Mouse (Mus musculus) C2C12 (cell line): ENCODE measurements around the gene Mbd6.

Experiments used
- CTCF ChIP-seq: IDR thresholded peaks from one replicate; pipeline ENCODE4 v1.5.1; 2011; ENCODE audit not compliant: control insufficient read depth, insufficient read depth, insufficient read length
- FOSL1 ChIP-seq: IDR thresholded peaks from one replicate; pipeline ENCODE4 v1.8.0; 2011; ENCODE audit warnings: mild to moderate bottlenecking, low read length; ENCODE audit not compliant: poor library complexity, insufficient read depth, severe bottlenecking
- MAX ChIP-seq: IDR thresholded peaks from one replicate; pipeline ENCODE4 v1.6.1; 2011; ENCODE audit warnings: mild to moderate bottlenecking, control low read depth
- MYOD1 ChIP-seq: IDR thresholded peaks from one replicate; pipeline ENCODE4 v1.6.1; 2011; ENCODE audit warnings: low read depth; ENCODE audit not compliant: control insufficient read depth, insufficient read length
- USF1 ChIP-seq: IDR thresholded peaks from one replicate; pipeline ENCODE4 v1.6.1; 2011; ENCODE audit warnings: low read depth, mild to moderate bottlenecking, control low read depth, moderate library complexity

DNA sequence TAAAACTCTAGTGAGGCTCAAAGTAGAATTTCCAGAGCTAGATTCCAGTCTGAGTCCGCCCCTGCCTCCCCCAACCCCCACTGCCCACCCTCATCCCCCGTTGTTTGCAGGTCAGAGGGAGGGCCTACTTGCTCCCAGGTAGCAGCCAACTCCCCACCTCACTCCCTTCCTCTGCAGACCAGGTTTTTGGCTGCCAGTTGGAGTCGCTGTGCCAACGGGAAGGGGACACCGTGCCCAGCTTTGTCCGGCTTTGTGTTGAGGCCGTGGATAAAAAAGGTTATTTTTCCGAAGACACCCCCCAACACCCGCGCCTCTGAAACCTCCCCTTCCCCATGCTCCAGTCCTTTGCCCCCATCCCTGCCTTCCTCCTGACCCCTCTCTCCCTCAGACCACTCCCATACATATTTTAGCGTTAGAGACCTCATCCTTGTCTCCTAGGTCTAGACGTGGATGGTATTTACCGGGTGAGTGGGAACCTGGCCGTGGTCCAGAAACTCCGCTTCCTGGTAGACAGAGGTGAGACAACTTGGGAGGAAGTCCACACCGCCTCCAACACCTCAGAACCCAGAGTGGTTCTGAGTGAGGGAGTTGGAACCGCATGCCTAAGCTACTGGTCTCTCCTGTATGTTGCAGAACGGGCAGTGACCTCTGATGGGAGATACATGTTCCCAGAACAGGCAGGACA, 38.8 kb upstream of the Mbd6 start:
- no peak for TF ChIP-seq CTCF
- no peak for TF ChIP-seq MAX
- TF ChIP-seq USF1 = no peak
- no peak for TF ChIP-seq FOSL1
- no peak for TF ChIP-seq MYOD1
